Mouse (Mus musculus) limb, embryonic 12.5 days (tissue): ENCODE data around the gene Arhgdia. TPM values are rescaled to one million over a fixed set of nuclear protein-coding genes. Genes with fewer than 3 reads are reported as not detected.

Experiments
- ATAC-seq: fragments of 200-750 bp; cut with Nextera tagmentation; 2 replicates; pipeline ENCODE4 v1.8.0; 2017; ENCODE audit warnings: low read depth, moderate TSS enrichment; ENCODE audit not compliant: insufficient number of reproducible peaks, insufficient read depth, low FRiP score, low TSS enrichment
- H3K27ac ChIP-seq: fragments of 300-500 bp; sonication (generic); 2 replicates; pipeline ENCODE4 v1.5.1; 2016; ENCODE audit warnings: mild to moderate bottlenecking, moderate library complexity
- H3K27me3 ChIP-seq: fragments of 300-500 bp; sonication (generic); 2 replicates; pipeline ENCODE4 v1.6.1; 2016; ENCODE audit warnings: mild to moderate bottlenecking, moderate library complexity
- H3K36me3 ChIP-seq: fragments of 300-500 bp; sonication (generic); 2 replicates; pipeline ENCODE4 v1.6.1; 2016; ENCODE audit warnings: mild to moderate bottlenecking, moderate library complexity
- H3K4me1 ChIP-seq: fragments of 300-500 bp; sonication (generic); replicated peaks from 2 replicates; pipeline ENCODE4 v1.6.1; 2016
- H3K4me2 ChIP-seq: fragments of 300-500 bp; sonication (generic); 2 replicates; pipeline ENCODE4 v1.6.1; 2016; ENCODE audit warnings: mild to moderate bottlenecking, moderate library complexity
- H3K4me3 ChIP-seq: fragments of 300-500 bp; sonication (generic); replicated peaks from 2 replicates; pipeline ENCODE4 v1.5.1; 2016; ENCODE audit warnings: mild to moderate bottlenecking
- H3K9ac ChIP-seq: fragments of 300-500 bp; sonication (generic); replicated peaks from 2 replicates; pipeline ENCODE4 v1.6.1; 2016; ENCODE audit warnings: mild to moderate bottlenecking, moderate library complexity
- H3K9me3 ChIP-seq: fragments of 300-500 bp; sonication (generic); 2 replicates; pipeline ENCODE4 v1.6.1; 2016; ENCODE audit warnings: mild to moderate bottlenecking, moderate library complexity
- WGBS: fragments of 180-500 bp; shearing (Covaris S2); methylation state at CpG from one replicate; pipeline ENCODE4 v1.1.7; 2016; 5-methylcytosine and 5-hydroxymethylcytosine counted together
- polyA plus RNA-seq: library from polyadenylated mRNA; unstranded; fragments of >200 nt; fragmentation: Nextera tagmentation; extraction: Ambion mirVana; gene quantifications from 2 replicates; pipeline ENCODE4 v1.2.1, GENCODE M21; 2016

Arhgdia gene
- polyA plus RNA-seq = 484 and 518 TPM in 2 replicates

DNA sequence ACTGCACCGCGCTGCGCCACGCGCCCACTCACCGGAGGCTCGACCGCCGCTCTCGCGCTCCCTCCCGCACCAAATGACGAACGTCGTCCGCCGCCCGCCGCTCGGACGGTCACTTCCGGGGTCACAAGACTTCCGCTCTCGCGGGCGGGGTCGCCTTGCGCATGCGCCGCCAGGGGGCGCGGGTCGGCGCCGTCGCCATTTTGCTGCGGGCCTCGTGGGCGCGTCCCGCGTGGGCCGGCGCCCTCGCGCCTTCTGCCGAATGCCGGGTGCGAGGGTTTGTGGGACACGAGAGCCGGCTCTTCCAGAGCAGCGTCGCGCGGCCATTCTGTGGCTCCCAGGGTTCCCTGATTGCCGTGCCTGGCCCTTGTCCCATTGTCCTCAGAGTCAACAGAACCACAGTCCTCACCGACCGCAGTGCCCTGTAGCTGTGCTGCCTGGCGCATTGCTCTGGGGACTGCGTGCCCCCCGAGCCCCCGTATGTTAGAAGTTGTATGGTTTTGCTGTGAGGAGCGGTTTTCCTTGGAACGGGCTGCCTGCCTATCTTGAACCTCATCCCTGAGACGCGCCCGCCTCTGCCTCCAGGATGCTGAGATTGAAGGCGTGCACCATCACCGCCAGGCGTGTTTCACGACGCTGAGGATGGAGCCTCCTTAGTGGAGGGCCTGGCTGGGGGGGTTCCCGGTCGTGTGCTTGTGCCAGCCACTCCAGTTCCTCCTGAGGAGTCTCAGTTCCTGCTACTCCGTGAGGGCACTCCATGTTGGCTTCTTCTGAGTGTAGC lies at the start of gene Arhgdia:
Arhgdia (minus strand) TSS at position 135 of the 778 bp plus-strand sequence.
- Histone ChIP-seq H3K9me3 (peaks cover 5% of the 10 kb centered on the region; the same call in 1 of the 2 replicates), H3K9ac (peak within 1 kb of the TSS; percentile 95), H3K4me1 (peaks cover 24% of the 10 kb centered on the region), H3K4me2 (peak within 1 kb of the TSS; percentile 95), H3K27ac (peak within 1 kb of the TSS; percentile 92), H3K36me3 (peaks cover 68% of the 10 kb centered on the region), H3K4me3 (peak within 1 kb of the TSS; percentile 90), H3K27me3 (no peaks in the 10 kb centered on the region)
- ATAC-seq = 0 out of 2 replicates have a peak, but pooled peaks have one; percentile 10
- WGBS = 6% methylated on average over 64 of the region's 75 CpGs

DNA sequence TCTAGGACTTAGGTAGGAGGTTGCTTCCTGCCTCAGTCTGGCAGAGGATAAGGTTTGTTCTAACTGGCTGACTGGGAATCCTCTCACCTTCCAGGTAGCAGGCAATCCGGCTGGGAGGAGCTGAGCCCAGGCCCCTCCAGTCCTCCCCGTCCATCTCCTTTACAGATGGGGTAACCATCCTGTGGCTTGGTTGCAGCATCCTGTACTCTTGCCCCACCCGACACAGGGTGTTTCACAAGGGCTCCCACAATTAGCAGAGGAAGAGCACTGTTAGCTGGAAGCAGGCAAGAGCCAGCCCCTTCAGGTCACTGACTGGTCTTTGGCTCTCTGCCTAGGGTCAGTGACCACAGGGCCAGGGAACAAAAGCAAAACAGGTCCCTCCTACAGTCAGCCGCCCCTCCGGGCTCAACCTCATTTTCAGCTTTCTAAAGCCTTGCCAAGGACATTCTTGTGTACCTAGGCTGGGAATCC lies 49.0 kb upstream of the Arhgdia start:
- no peaks in the 10 kb centered on the region for H3K9me3 ChIP-seq
- ATAC-seq = no peak
- H3K36me3 ChIP-seq = peaks cover 34% of the 10 kb centered on the region
- peaks cover 30% of the 10 kb centered on the region for H3K4me1 ChIP-seq
- H3K4me3 ChIP-seq = no peak overlapping the region
- WGBS = 66% methylated on average over 5 of the region's 5 CpGs
- H3K27me3 ChIP-seq = no peaks in the 10 kb centered on the region
- no peak overlapping the region; the same call in 1 of the 2 replicates for H3K27ac ChIP-seq
- peak overlapping the region; percentile 48; the same call in 1 of the 2 replicates for H3K9ac ChIP-seq
- peak overlapping the region; percentile 6; the same call in 1 of the 2 replicates for H3K4me2 ChIP-seq

DNA sequence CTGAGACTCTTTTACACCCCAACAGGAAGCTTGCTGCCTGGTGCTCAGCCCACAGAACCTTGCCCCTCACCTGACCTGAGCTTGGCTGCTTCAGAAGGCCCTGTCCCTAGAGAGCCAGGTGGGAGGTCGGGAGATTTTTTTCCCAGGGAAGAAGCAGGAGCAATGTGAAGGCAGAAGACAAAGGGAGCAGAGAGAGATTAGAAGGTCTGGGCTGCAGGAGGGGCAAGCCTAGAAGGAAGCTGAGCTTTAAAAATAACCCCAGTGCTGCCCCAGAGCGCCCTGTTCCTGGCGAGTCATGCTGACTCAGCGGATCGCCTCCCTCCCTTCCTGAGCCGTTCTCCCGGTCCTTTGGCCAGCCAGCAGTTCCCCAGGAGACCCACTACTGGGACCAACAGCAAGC lies 48.5 kb upstream of the Arhgdia start:
- Histone ChIP-seq H3K27ac (peak overlapping the region; percentile 23; the same call in 1 of the 2 replicates), H3K9me3 (no peaks in the 10 kb centered on the region), H3K4me1 (peaks cover 34% of the 10 kb centered on the region), H3K4me2 (peak overlapping the region; percentile 6; the same call in 1 of the 2 replicates), H3K4me3 (no peak overlapping the region), H3K27me3 (no peaks in the 10 kb centered on the region), H3K9ac (peak overlapping the region; percentile 48; the same call in 1 of the 2 replicates), H3K36me3 (peaks cover 34% of the 10 kb centered on the region)
- 54% methylated on average over 7 of the region's 7 CpGs for WGBS
- ATAC-seq = no peak

DNA sequence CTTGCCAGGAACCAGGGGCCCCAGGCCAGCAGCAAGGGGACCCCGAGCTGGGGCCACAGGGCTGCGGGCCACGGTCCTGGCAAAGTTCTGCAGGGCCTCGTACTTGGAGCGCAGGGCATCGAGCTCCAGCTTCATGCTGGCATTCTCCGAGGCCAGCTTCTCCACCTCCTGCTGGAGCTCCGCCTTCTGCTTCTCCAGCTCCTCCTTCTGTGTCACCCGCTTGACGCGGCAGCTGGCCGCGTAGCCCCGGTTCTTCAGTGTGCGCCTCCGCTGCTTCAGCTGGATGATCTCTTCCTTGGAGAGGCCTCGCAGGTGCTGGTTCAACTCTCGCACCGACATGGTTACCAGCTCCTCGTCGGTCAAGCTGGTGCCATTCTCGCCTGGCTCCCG lies 47.9 kb upstream of the Arhgdia start:
- H3K9ac ChIP-seq = 0 out of 2 replicates have a peak overlapping the region, but pooled peaks have one; percentile 48

GRCm38 (mm10) chr11:120628601-120629340 lies 47.3 kb upstream of the Arhgdia start:
- Histone ChIP-seq H3K9me3 (no peaks in the 10 kb centered on the region), H3K9ac (no peak overlapping the region)
- 94% methylated on average over 23 of the region's 23 CpGs for WGBS

More for the DNA sequence above, 47.9 kb upstream of the Arhgdia start:
- no peak overlapping the region for H3K4me3 ChIP-seq
- no peaks in the 10 kb centered on the region for H3K27me3 ChIP-seq
- peaks cover 34% of the 10 kb centered on the region for H3K36me3 ChIP-seq
- no peak for ATAC-seq
- peaks cover 34% of the 10 kb centered on the region for H3K4me1 ChIP-seq
- peak overlapping the region; percentile 21; the same call in 1 of the 2 replicates for H3K4me2 ChIP-seq
- H3K9me3 ChIP-seq = no peaks in the 10 kb centered on the region
- 82% methylated on average over 23 of the region's 23 CpGs for WGBS
- H3K27ac ChIP-seq = 0 out of 2 replicates have a peak overlapping the region, but pooled peaks have one; percentile 23

DNA sequence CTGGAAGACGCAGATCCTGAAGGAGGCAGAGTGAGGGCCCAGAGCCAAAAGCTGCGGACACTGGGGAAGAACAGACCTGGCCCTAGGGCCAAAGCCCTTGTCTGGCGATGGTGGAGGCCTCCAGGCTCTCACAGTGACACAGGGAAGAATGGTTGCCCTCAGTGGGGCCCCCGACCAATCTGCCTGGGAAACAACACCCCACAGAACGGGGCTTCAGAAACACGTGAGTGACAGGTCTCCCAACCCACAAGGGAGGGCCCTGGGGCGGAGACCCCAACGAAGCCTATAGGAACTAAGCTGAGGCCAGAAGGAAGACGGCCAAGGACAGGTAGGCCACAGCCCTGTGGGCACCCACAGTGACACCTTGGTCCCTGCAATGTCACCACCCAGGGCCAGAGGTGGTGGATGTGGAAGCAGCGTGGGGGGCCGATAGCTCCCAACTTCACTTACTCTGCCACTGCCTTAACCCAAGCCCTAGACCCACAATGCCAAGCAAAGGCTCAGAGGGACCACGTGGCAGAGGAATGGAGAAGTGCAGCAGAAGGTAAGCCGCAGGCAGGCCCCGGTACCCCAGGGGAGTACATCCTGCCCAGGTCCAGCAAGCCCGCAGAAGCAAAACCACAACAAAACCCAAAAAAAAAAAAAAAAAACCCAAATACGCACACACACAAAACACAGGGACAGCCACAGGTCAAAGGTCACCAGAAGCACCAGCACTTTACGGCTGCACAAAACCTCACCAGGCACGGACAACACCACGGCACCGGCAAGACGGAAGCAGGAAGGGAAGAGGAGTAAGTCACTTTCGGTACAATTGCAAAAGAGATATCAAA lies 46.3 kb upstream of the Arhgdia start:
- 81% methylated on average over 22 of the region's 22 CpGs for WGBS
- Histone ChIP-seq H3K4me2 (no peak overlapping the region), H3K36me3 (peaks cover 38% of the 10 kb centered on the region), H3K4me3 (no peak overlapping the region), H3K27me3 (no peaks in the 10 kb centered on the region), H3K4me1 (peaks cover 39% of the 10 kb centered on the region), H3K9ac (no peak overlapping the region), H3K27ac (no peak overlapping the region), H3K9me3 (no peaks in the 10 kb centered on the region)
- no peak for ATAC-seq

More at GRCm38 (mm10) chr11:120628601-120629340, 47.3 kb upstream of the Arhgdia start:
- Histone ChIP-seq H3K27ac (no peak overlapping the region), H3K4me3 (no peak overlapping the region), H3K4me2 (0 out of 2 replicates have a peak overlapping the region, but pooled peaks have one; percentile 21), H3K4me1 (peaks cover 39% of the 10 kb centered on the region), H3K27me3 (no peaks in the 10 kb centered on the region), H3K36me3 (peaks cover 34% of the 10 kb centered on the region)
- ATAC-seq = no peak

- H3K36me3 ChIP-seq = peaks cover 46% of the 10 kb centered on the region
- H3K4me1 ChIP-seq = peaks cover 33% of the 10 kb centered on the region
Observed at GRCm38 (mm10) chr11:120626785-120627467, 45.5 kb upstream of the Arhgdia start.

DNA sequence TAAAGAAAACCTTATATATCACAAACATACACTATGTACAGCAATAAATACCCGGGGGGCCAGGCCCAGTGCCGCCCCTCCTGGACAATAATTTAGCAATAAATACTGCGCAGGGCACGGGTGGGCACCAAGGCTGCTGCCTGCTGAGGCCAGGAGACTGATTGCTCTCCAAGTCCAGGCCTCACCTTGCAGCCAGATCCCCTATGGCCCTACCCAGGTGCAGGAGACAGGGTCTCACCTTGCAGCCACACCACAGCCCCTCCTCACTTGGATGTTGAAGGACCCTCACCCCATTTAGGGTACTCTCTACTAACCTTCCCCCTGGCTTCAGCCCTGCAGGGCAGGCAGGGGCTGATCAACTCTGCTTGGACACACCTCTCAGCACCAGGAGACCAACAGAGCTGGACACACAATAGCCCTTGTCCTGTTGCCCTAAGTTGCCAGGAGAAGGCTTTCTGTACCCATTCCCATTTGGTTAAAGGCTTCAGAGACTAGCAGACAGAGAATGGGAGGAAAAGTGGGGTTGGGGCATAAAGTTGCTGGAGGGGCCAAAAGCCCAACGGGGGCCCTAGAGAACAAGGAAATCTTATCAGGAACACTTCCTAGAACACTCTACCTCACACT lies 43.8 kb upstream of the Arhgdia start, which contains the start of gene Sirt7:
Sirt7 (minus strand) TSS at position 89 of the 624 bp plus-strand sequence.
- Histone ChIP-seq H3K4me2 (peak within 1 kb of the TSS; percentile 99), H3K27ac (peak within 1 kb of the TSS; percentile 80), H3K36me3 (peaks cover 61% of the 10 kb centered on the region), H3K9me3 (no peaks in the 10 kb centered on the region), H3K4me3 (peak within 1 kb of the TSS; percentile 98), H3K9ac (peak within 1 kb of the TSS; percentile 77), H3K27me3 (no peaks in the 10 kb centered on the region), H3K4me1 (peaks cover 18% of the 10 kb centered on the region)
- WGBS = 15% methylated on average over 5 of the region's 5 CpGs
- ATAC-seq = no peak

More at GRCm38 (mm10) chr11:120626785-120627467, 45.5 kb upstream of the Arhgdia start:
- no peak for ATAC-seq
- WGBS = 91% methylated on average over 11 of the region's 11 CpGs
- Histone ChIP-seq H3K9ac (no peak overlapping the region), H3K9me3 (no peaks in the 10 kb centered on the region), H3K4me2 (no peak overlapping the region), H3K27me3 (no peaks in the 10 kb centered on the region), H3K27ac (no peak overlapping the region), H3K4me3 (no peak overlapping the region)

GRCm38 (mm10) chr11:120624680-120625111 lies 43.3 kb upstream of the Arhgdia start:
- Histone ChIP-seq H3K27ac (peak overlapping the region; percentile 80), H3K9ac (peak overlapping the region; percentile 77), H3K36me3 (peaks cover 65% of the 10 kb centered on the region), H3K4me3 (peak overlapping the region; percentile 98), H3K9me3 (no peaks in the 10 kb centered on the region), H3K27me3 (no peaks in the 10 kb centered on the region), H3K4me2 (peak overlapping the region; percentile 99), H3K4me1 (peaks cover 12% of the 10 kb centered on the region)
- WGBS = under 1% methylated on average over 52 of the region's 53 CpGs
- ATAC-seq = peak; percentile 61; the same call in 1 of the 2 replicates
